Mouse (Mus musculus): ENCODE results near the gene Shisa3.

The Shisa3 gene

GRCm38 (mm10) chr5:67633138-67633782 lies 25.6 kb downstream of the Shisa3 start:
- DNase-seq (ENCODE audit: low spot score), result peak; percentile 34

- DNase-seq (ENCODE audit: low spot score), result peak; percentile 40
These were observed 26.2 kb downstream of the Shisa3 start for GRCm38 (mm10) chr5:67633831-67634268.

- DNase-seq (ENCODE audit: low spot score), result peak; percentile 28
These were observed 26.7 kb downstream of the Shisa3 start for GRCm38 (mm10) chr5:67634339-67634738.

GRCm38 (mm10) chr5:67640596-67641312 lies 33.1 kb downstream of the Shisa3 start:
- peak; percentile 74 for DNase-seq (ENCODE audit: low spot score)

- peak; percentile 64 for DNase-seq (ENCODE audit: low spot score)
These were observed 33.9 kb downstream of the Shisa3 start for GRCm38 (mm10) chr5:67641406-67642120.

GRCm38 (mm10) chr5:67643537-67644255 lies 36.0 kb downstream of the Shisa3 start:
- DNase-seq (ENCODE audit: low spot score), result no peak

GRCm38 (mm10) chr5:67646756-67647529 lies 39.3 kb downstream of the Shisa3 start:
- no peak for DNase-seq (ENCODE audit: low spot score)

GRCm38 (mm10) chr5:67647568-67647967 lies 39.9 kb downstream of the Shisa3 start:
- peak; percentile 53 for DNase-seq (ENCODE audit: low spot score)

- DNase-seq (ENCODE audit: low spot score), result no peak
These were observed 41.5 kb downstream of the Shisa3 start for GRCm38 (mm10) chr5:67649156-67649555.

GRCm38 (mm10) chr5:67650021-67650420 lies 42.3 kb downstream of the Shisa3 start:
- DNase-seq (ENCODE audit: low spot score), result no peak

- DNase-seq (ENCODE audit: low spot score), result no peak
These were observed 44.8 kb downstream of the Shisa3 start for GRCm38 (mm10) chr5:67652468-67652867.

GRCm38 (mm10) chr5:67653543-67653942 lies 45.9 kb downstream of the Shisa3 start:
- no peak for DNase-seq (ENCODE audit: low spot score)

GRCm38 (mm10) chr5:67654572-67654971 lies 46.9 kb downstream of the Shisa3 start:
- no peak for DNase-seq (ENCODE audit: low spot score)

- DNase-seq (ENCODE audit: low spot score), result peak; percentile 77
These were observed 48.2 kb downstream of the Shisa3 start for GRCm38 (mm10) chr5:67655696-67656519.

- DNase-seq (ENCODE audit: low spot score), result peak; percentile 88
These were observed 49.2 kb downstream of the Shisa3 start for GRCm38 (mm10) chr5:67656821-67657259.

GRCm38 (mm10) chr5:67659864-67660263 lies 52.2 kb downstream of the Shisa3 start:
- DNase-seq (ENCODE audit: low spot score), result no peak

- DNase-seq (ENCODE audit: low spot score), result no peak
These were observed 55.0 kb downstream of the Shisa3 start for GRCm38 (mm10) chr5:67662715-67663114.

- no peak for DNase-seq (ENCODE audit: low spot score)
These were observed 61.8 kb downstream of the Shisa3 start for GRCm38 (mm10) chr5:67669436-67669896.

GRCm38 (mm10) chr5:67670158-67670557 lies 62.5 kb downstream of the Shisa3 start:
- no peak for DNase-seq (ENCODE audit: low spot score)

GRCm38 (mm10) chr5:67673008-67673407 lies 65.3 kb downstream of the Shisa3 start:
- DNase-seq (ENCODE audit: low spot score), result no peak

All from embryo, embryonic 10 days (tissue).